Mouse (Mus musculus) embryonic facial prominence, embryonic 14.5 days (tissue): ENCODE data around the gene Izumo2. TPM values are rescaled to one million over a fixed set of nuclear protein-coding genes. Genes with fewer than 3 reads are reported as not detected.

Experiments used
- ATAC-seq: fragments of 200-750 bp; cut with Nextera tagmentation; 2 replicates; pipeline ENCODE4 v1.8.0; 2017; ENCODE audit warnings: low read depth, moderate number of reproducible peaks, moderate TSS enrichment
- DNase-seq: peaks from one replicate; pipeline ENCODE4 v3.0.0-alpha.2; 2015; ENCODE audit warnings: low spot score
- H3K27ac ChIP-seq: fragments of 300-500 bp; sonication (generic); replicated peaks from 2 replicates; pipeline ENCODE4 v1.5.1; 2014; ENCODE audit warnings: low read depth, mild to moderate bottlenecking, low read length, moderate library complexity
- H3K27me3 ChIP-seq: fragments of 300-500 bp; sonication (generic); replicated peaks from 2 replicates; pipeline ENCODE4 v1.6.1; 2014; ENCODE audit warnings: low read length; ENCODE audit not compliant: control insufficient read depth, insufficient read depth
- H3K36me3 ChIP-seq: fragments of 300-500 bp; sonication (generic); 2 replicates; pipeline ENCODE4 v1.6.1; 2014; ENCODE audit warnings: low read length, mixed read lengths; ENCODE audit not compliant: control insufficient read depth, insufficient read depth
- H3K4me1 ChIP-seq: fragments of 300-500 bp; sonication (generic); 2 replicates; pipeline ENCODE4 v1.6.1; 2014; ENCODE audit warnings: antibody characterized with exemption, low read length; ENCODE audit not compliant: control insufficient read depth, insufficient read depth
- H3K4me2 ChIP-seq: fragments of 300-500 bp; sonication (generic); 2 replicates; pipeline ENCODE4 v1.6.1; 2014; ENCODE audit warnings: low read depth, mild to moderate bottlenecking, low read length, moderate library complexity, mixed read lengths
- H3K4me3 ChIP-seq: fragments of 300-500 bp; sonication (generic); 2 replicates; pipeline ENCODE4 v1.5.1; 2014; ENCODE audit warnings: low read depth, mild to moderate bottlenecking, low read length
- H3K9ac ChIP-seq: fragments of 300-500 bp; sonication (generic); 2 replicates; pipeline ENCODE4 v1.6.1; 2014; ENCODE audit warnings: low read depth, mild to moderate bottlenecking, low read length, moderate library complexity, mixed read lengths
- H3K9me3 ChIP-seq: fragments of 300-500 bp; sonication (generic); 2 replicates; pipeline ENCODE4 v1.6.1; 2016; ENCODE audit warnings: low read length; ENCODE audit not compliant: control insufficient read depth
- WGBS: fragments of 180-500 bp; shearing (Covaris S2); extraction: QIAGEN DNeasy Blood & Tissue Kit; methylation state at CpG from one replicate; pipeline ENCODE4 v1.1.7; 2014; 5-methylcytosine and 5-hydroxymethylcytosine counted together
- polyA plus RNA-seq: library from polyadenylated mRNA; unstranded; fragments of >200 nt; fragmentation: Nextera tagmentation; extraction: Ambion mirVana; gene quantifications from 2 replicates; pipeline ENCODE4 v1.2.1, GENCODE M21; 2014

Gene Izumo2
- polyA plus RNA-seq, 1 experiment from 2014 or later, result not detected

- no peak overlapping the region for H3K4me3 ChIP-seq
- H3K27ac ChIP-seq, result no peak overlapping the region
- WGBS, result 62% methylated on average over 6 of the region's 6 CpGs
- ATAC-seq (no peak), DNase-seq (no peak)
- no peak overlapping the region for H3K4me2 ChIP-seq
- no peaks in the 10 kb centered on the region for H3K36me3 ChIP-seq
- no peaks in the 10 kb centered on the region for H3K4me1 ChIP-seq
- no peaks in the 10 kb centered on the region for H3K9me3 ChIP-seq
- no peaks in the 10 kb centered on the region for H3K27me3 ChIP-seq
- H3K9ac ChIP-seq, result no peak overlapping the region
Observed at GRCm38 (mm10) chr7:44726343-44726742, 17.8 kb downstream of the Izumo2 start.

- no peak overlapping the region for H3K27ac ChIP-seq
- no peak overlapping the region for H3K4me3 ChIP-seq
- H3K9ac ChIP-seq, result no peak overlapping the region
- no peaks in the 10 kb centered on the region for H3K4me1 ChIP-seq
- WGBS, result 72% methylated on average over 5 of the region's 5 CpGs
- H3K9me3 ChIP-seq, result no peaks in the 10 kb centered on the region
- no peaks in the 10 kb centered on the region for H3K36me3 ChIP-seq
- no peak for ATAC-seq
- no peak overlapping the region for H3K4me2 ChIP-seq
- no peaks in the 10 kb centered on the region for H3K27me3 ChIP-seq
- DNase-seq, result no peak
Observed at GRCm38 (mm10) chr7:44727151-44727550, 18.6 kb downstream of the Izumo2 start.

- H3K4me3 ChIP-seq, result no peak overlapping the region
- whole genome bisulfite sequencing, result 84% methylated on average over 11 of the region's 11 CpGs
- ATAC-seq (no peak), DNase-seq (no peak)
- no peaks in the 10 kb centered on the region for H3K27me3 ChIP-seq
- H3K4me2 ChIP-seq, result no peak overlapping the region
- 0 out of 2 replicates have a peak, but pooled peaks cover 6% of the 10 kb centered on the region for H3K36me3 ChIP-seq
- H3K4me1 ChIP-seq, result no peaks in the 10 kb centered on the region
- H3K27ac ChIP-seq, result no peak overlapping the region
- H3K9ac ChIP-seq, result no peak overlapping the region
- no peaks in the 10 kb centered on the region for H3K9me3 ChIP-seq
Observed at GRCm38 (mm10) chr7:44728082-44728975, 19.8 kb downstream of the Izumo2 start.

- no peak overlapping the region for H3K4me3 ChIP-seq
- H3K36me3 ChIP-seq, result 0 out of 2 replicates have a peak, but pooled peaks cover 16% of the 10 kb centered on the region
- no peaks in the 10 kb centered on the region for H3K27me3 ChIP-seq
- no peaks in the 10 kb centered on the region for H3K9me3 ChIP-seq
- 84% methylated on average over 9 of the region's 9 CpGs for WGBS
- ATAC-seq, result no peak
- no peak overlapping the region for H3K4me2 ChIP-seq
- DNase-seq, result no peak
- H3K27ac ChIP-seq, result no peak overlapping the region
- H3K9ac ChIP-seq, result no peak overlapping the region
- no peaks in the 10 kb centered on the region for H3K4me1 ChIP-seq
Observed at GRCm38 (mm10) chr7:44733723-44734122, 25.2 kb downstream of the Izumo2 start.

- Histone ChIP-seq H3K27me3 (no peaks in the 10 kb centered on the region), H3K4me1 (peaks cover 6% of the 10 kb centered on the region; the same call in 1 of the 2 replicates), H3K27ac (no peak overlapping the region), H3K36me3 (no peaks in the 10 kb centered on the region), H3K9me3 (no peaks in the 10 kb centered on the region), H3K9ac (no peak overlapping the region), H3K4me3 (no peak overlapping the region), H3K4me2 (no peak overlapping the region)
- ATAC-seq, result no peak
- 73% methylated on average over 8 of the region's 8 CpGs for WGBS
- DNase-seq, result no peak
Observed at GRCm38 (mm10) chr7:44741361-44741760, 32.8 kb downstream of the Izumo2 start.

GRCm38 (mm10) chr7:44744270-44744669 lies 35.7 kb downstream of the Izumo2 start:
- Histone ChIP-seq H3K4me1 (peaks cover 15% of the 10 kb centered on the region), H3K4me3 (peak overlapping the region; percentile 42)
- WGBS, result 35% methylated on average over 9 of the region's 9 CpGs

GRCm38 (mm10) chr7:44745076-44745475 lies 36.5 kb downstream of the Izumo2 start:
- peak; percentile 69 for ATAC-seq
- H3K9me3 ChIP-seq, result no peaks in the 10 kb centered on the region
- WGBS, result 0% methylated on average over 18 of the region's 18 CpGs
- H3K27ac ChIP-seq, result no peak overlapping the region
- DNase-seq, result peak; percentile 90
- H3K9ac ChIP-seq, result peak overlapping the region; percentile 55
- H3K36me3 ChIP-seq, result no peaks in the 10 kb centered on the region
- H3K4me1 ChIP-seq, result peaks cover 15% of the 10 kb centered on the region
- H3K27me3 ChIP-seq, result no peaks in the 10 kb centered on the region
- peak overlapping the region; percentile 42 for H3K4me3 ChIP-seq
- peak overlapping the region; percentile 64 for H3K4me2 ChIP-seq

More at GRCm38 (mm10) chr7:44744270-44744669, 35.7 kb downstream of the Izumo2 start:
- H3K9me3 ChIP-seq, result no peaks in the 10 kb centered on the region
- H3K4me2 ChIP-seq, result peak overlapping the region; percentile 64
- DNase-seq (no peak), ATAC-seq (no peak)
- H3K36me3 ChIP-seq, result no peaks in the 10 kb centered on the region
- H3K27me3 ChIP-seq, result no peaks in the 10 kb centered on the region
- peak overlapping the region; percentile 55 for H3K9ac ChIP-seq
- H3K27ac ChIP-seq, result no peak overlapping the region

GRCm38 (mm10) chr7:44747115-44747514 lies 38.6 kb downstream of the Izumo2 start:
- DNase-seq, result no peak
- Histone ChIP-seq H3K4me3 (no peak overlapping the region), H3K36me3 (peaks cover 3% of the 10 kb centered on the region; the same call in 1 of the 2 replicates), H3K9ac (no peak overlapping the region), H3K27ac (no peak overlapping the region), H3K4me2 (peak overlapping the region; percentile 70), H3K4me1 (peaks cover 15% of the 10 kb centered on the region), H3K9me3 (no peaks in the 10 kb centered on the region), H3K27me3 (no peaks in the 10 kb centered on the region)
- WGBS, result 63% methylated on average over 4 of the region's 4 CpGs
- no peak for ATAC-seq
